Mouse (Mus musculus): ENCODE results near the gene Fryl. TPM values are rescaled to one million over a fixed set of nuclear protein-coding genes. Genes with fewer than 3 reads are reported as not detected.

Gene Fryl
- polyA plus RNA-seq, 1 experiment from 2014 or later: 45.5 TPM

DNA sequence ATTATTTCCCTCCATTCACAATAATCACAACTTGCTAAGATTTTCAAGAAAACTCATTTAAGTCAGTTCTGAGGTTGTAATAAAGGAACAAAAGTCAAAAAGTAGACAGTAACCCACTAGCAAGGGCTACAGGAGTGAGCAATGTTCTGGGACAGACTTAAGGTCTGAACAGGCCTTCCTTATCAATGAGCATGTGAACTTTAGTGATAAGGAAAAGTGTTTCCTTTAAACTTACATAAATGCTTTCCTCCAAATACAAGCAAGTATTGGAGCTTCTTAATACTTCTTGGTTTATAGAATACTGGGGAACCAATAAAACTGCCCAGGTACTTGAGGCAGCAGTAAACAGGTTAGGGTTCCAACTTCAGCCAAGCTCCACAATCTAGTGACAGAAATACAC is 3.7 kb downstream of the Fryl start:
- no peak for ATAC-seq (ENCODE audit: low FRiP score)
- no peak overlapping the region for H3K4me2 ChIP-seq
- H3K27me3 ChIP-seq: no peaks in the 10 kb centered on the region
- H3K27ac ChIP-seq: no peak overlapping the region
- H3K4me1 ChIP-seq (replicated peaks): peaks cover 36% of the 10 kb centered on the region
- H3K4me3 ChIP-seq: no peak overlapping the region
- H3K36me3 ChIP-seq: no peaks in the 10 kb centered on the region
- H3K9me3 ChIP-seq: no peaks in the 10 kb centered on the region
- no peak overlapping the region for H3K9ac ChIP-seq

DNA sequence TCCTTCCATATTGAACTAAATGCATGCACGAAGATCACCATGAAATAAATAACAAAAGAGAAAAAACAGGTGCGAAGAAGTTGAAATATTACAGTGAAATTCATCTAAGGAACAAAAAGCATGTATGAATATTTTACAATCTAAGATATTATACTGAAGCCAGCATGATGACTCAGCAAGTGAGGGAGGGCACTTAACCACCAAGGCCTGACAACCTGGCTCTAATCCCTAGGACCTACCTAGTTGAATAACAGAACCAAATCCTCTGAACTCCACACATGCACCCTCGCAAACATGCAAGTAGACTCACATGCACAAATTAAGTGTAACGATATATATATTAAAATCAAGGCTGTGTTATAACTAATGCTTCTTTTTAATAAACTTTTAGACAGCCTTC is 7.1 kb downstream of the Fryl start:
- Histone ChIP-seq H3K27me3 (no peaks in the 10 kb centered on the region), H3K9me3 (no peaks in the 10 kb centered on the region), H3K36me3 (no peaks in the 10 kb centered on the region), H3K4me3 (no peak overlapping the region), H3K4me2 (no peak overlapping the region), H3K4me1 (replicated peaks) (peaks cover 38% of the 10 kb centered on the region), H3K27ac (no peak overlapping the region), H3K9ac (no peak overlapping the region)
- WGBS: 95% methylated on average over 4 of the region's 4 CpGs
- no peak for ATAC-seq (ENCODE audit: low FRiP score)

DNA sequence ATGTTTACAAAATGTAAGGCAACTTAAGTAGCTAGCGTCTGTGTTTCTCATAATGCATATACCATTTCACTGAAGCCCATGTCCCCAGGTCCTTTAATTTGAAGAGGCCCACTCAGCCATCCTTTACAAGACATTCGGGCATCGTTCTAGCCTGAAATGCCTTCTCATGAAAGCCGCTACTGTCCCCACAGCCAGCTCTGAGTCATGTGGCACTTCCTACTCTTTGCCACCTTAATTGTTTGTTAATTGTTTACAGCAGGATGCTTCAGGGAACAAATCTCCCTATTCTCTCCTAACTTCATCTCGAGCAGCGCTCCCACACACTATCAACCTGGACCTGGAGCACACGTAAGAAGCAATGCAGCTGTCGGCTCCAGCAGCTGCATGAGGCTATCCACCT is 8.2 kb downstream of the Fryl start:
- no peak overlapping the region for H3K4me3 ChIP-seq
- no peak overlapping the region for H3K27ac ChIP-seq
- no peaks in the 10 kb centered on the region for H3K27me3 ChIP-seq
- H3K4me1 ChIP-seq (replicated peaks): peaks cover 35% of the 10 kb centered on the region
- no peak overlapping the region for H3K4me2 ChIP-seq
- no peaks in the 10 kb centered on the region for H3K9me3 ChIP-seq
- no peak for ATAC-seq (ENCODE audit: low FRiP score)
- no peak overlapping the region for H3K9ac ChIP-seq
- 78% methylated on average over 8 of the region's 8 CpGs for WGBS
- no peaks in the 10 kb centered on the region for H3K36me3 ChIP-seq

DNA sequence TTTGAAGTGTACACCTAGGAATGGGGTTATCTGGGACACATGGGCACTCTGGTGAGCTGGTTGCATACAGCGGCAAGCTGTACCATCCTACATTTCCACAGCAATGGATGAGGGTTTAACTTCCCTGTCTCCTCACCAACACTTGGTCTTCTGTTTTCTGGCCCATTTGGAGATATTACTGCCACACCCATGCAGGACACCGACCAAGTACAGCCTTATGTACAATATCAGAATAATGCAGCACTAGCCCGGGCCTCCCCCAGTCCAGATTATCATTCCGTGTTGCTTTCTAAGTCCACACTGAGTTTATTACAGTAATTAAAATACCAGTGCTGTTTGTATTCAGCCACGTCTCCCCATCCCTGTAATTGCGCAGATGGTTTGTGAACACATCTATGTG is 10.0 kb downstream of the Fryl start:
- Histone ChIP-seq H3K4me1 (replicated peaks) (peaks cover 49% of the 10 kb centered on the region), H3K36me3 (no peaks in the 10 kb centered on the region), H3K9me3 (no peaks in the 10 kb centered on the region), H3K27ac (no peak overlapping the region), H3K4me2 (no peak overlapping the region), H3K27me3 (no peaks in the 10 kb centered on the region), H3K4me3 (no peak overlapping the region), H3K9ac (no peak overlapping the region)
- 90% methylated on average over 6 of the region's 6 CpGs for WGBS
- no peak for ATAC-seq (ENCODE audit: low FRiP score)

DNA sequence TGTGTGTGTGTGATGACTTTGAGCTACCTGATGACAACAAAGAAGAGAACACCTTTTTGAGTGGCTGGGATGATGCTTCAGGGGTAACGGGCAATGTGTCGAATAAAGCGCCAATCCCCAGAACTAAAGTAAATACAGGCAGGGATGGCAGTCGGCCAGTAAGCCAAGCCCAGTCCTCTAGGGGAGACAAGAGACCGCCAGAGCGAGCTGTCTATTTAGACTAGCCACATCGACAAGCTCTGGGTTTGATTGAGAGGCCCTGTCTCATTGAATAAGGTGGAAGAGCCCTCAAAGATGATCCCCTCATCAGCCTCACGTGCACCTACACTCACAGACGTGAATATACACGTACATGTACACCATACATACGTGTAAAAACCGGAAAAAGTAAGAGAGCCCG is 12.0 kb downstream of the Fryl start:
- Histone ChIP-seq H3K27me3 (no peaks in the 10 kb centered on the region), H3K9ac (no peak overlapping the region), H3K4me2 (no peak overlapping the region), H3K4me1 (replicated peaks) (peaks cover 49% of the 10 kb centered on the region), H3K27ac (no peak overlapping the region), H3K36me3 (no peaks in the 10 kb centered on the region), H3K4me3 (no peak overlapping the region), H3K9me3 (no peaks in the 10 kb centered on the region)
- 66% methylated on average over 13 of the region's 13 CpGs for WGBS
- ATAC-seq (ENCODE audit: low FRiP score): no peak

DNA sequence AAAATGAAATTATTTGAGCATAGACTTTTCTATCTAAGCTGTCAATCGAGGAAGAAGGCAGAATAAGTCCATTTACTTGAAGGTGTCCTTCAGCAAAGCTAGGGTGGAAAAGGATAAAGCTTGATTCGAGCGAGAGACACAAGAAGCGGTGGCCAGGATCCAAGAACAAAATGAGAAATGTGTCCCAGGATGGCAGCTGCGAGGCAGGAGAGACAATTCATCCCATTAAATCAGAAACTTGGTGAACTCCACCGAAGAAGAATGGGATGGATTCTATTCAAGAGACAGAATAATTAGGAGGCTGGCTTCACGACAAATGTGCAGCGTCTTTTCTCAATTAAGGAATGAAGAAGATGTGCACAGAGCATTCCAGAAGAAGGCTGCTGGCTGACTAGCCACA is 14.5 kb downstream of the Fryl start:
- no peaks in the 10 kb centered on the region for H3K9me3 ChIP-seq
- 51% methylated on average over 8 of the region's 8 CpGs for WGBS
- H3K27me3 ChIP-seq: no peaks in the 10 kb centered on the region
- H3K36me3 ChIP-seq: no peaks in the 10 kb centered on the region
- no peak overlapping the region for H3K9ac ChIP-seq
- peaks cover 39% of the 10 kb centered on the region for H3K4me1 ChIP-seq (replicated peaks)
- no peak overlapping the region for H3K4me2 ChIP-seq
- no peak overlapping the region for H3K4me3 ChIP-seq
- ATAC-seq (ENCODE audit: low FRiP score): no peak
- no peak overlapping the region for H3K27ac ChIP-seq

DNA sequence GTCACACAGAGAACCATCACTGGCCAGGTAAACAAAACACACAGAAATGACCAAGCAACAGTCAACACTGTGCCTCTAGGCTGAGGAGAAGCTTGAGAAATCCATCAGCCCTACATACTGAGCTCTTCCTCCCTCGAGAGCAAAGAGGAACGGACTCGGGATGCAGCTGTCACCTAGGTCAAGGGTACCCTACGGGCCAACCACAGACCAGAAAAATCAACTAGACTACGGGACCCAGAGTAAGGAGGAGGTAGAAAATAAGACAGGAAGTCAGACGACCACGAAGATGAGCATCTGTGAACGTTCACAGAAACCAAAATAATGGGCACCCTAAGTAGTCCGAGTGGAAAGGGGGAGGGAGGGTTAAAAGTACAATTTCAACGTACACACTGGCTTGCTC is 15.1 kb downstream of the Fryl start:
- 75% methylated on average over 10 of the region's 10 CpGs for WGBS
- H3K9me3 ChIP-seq: no peaks in the 10 kb centered on the region
- no peaks in the 10 kb centered on the region for H3K36me3 ChIP-seq
- H3K4me1 ChIP-seq (replicated peaks): peaks cover 45% of the 10 kb centered on the region
- no peaks in the 10 kb centered on the region for H3K27me3 ChIP-seq
- no peak overlapping the region for H3K9ac ChIP-seq
- H3K4me2 ChIP-seq: no peak overlapping the region
- no peak for ATAC-seq (ENCODE audit: low FRiP score)
- no peak overlapping the region for H3K4me3 ChIP-seq
- no peak overlapping the region for H3K27ac ChIP-seq

DNA sequence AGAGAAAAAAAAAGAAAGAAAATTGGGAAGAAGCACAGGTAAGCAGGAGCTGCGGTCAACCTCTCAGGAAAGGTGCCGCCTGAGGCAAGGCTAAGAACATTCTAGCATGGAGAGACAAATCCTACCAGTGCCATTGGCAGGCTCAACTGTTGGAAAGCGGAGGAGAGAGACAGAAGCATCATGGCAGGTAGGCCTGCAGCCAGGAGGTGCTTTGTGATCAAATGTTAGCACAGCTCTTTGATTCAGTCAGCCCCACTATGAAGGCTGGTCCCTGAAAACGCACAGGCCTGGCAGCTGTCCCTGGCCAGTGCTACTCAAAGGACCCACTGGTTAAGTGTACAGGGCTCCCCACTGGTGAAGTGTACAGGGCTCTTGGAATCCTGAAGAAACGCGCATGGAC is 16.0 kb downstream of the Fryl start:
- Histone ChIP-seq H3K27me3 (no peaks in the 10 kb centered on the region), H3K27ac (no peak overlapping the region; the same call in 1 of the 2 replicates), H3K4me1 (replicated peaks) (peaks cover 46% of the 10 kb centered on the region), H3K4me2 (no peak overlapping the region), H3K4me3 (no peak overlapping the region), H3K36me3 (no peaks in the 10 kb centered on the region), H3K9ac (no peak overlapping the region), H3K9me3 (no peaks in the 10 kb centered on the region)
- 93% methylated on average over 6 of the region's 6 CpGs for WGBS
- no peak for ATAC-seq (ENCODE audit: low FRiP score)

DNA sequence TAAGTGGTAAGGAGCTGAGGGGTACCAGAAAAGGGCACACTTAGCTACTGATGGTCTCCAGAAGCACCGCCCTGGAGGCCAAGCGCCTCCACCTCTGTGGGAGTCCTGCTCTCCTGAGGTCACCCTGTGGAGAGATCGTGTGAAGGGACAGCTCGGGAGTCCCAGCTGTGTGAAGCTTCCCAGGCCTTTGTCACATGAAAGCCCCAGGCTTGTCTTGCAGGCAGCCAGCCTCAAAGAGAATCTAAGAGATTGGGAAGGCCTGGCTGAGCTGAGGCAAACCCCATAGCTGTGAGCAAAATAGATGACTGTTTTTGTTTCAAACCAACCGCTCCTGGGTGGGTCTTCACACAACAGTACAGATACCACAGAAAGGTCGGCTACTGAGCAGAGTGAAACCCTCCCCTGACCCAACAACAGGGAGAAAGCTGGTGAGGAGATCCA is 19.5 kb downstream of the Fryl start:
- H3K27ac ChIP-seq: peak overlapping the region; percentile 46; the same call in 1 of the 2 replicates
- no peak overlapping the region for H3K4me3 ChIP-seq
- H3K27me3 ChIP-seq: no peaks in the 10 kb centered on the region
- 15% methylated on average over 6 of the region's 6 CpGs for WGBS
- H3K4me2 ChIP-seq: no peak overlapping the region
- 0 out of 2 replicates have a peak, but pooled peaks have one; percentile 23 for ATAC-seq (ENCODE audit: low FRiP score)
- no peak overlapping the region for H3K9ac ChIP-seq
- no peaks in the 10 kb centered on the region for H3K36me3 ChIP-seq
- H3K4me1 ChIP-seq (replicated peaks): peaks cover 50% of the 10 kb centered on the region
- no peaks in the 10 kb centered on the region for H3K9me3 ChIP-seq

DNA sequence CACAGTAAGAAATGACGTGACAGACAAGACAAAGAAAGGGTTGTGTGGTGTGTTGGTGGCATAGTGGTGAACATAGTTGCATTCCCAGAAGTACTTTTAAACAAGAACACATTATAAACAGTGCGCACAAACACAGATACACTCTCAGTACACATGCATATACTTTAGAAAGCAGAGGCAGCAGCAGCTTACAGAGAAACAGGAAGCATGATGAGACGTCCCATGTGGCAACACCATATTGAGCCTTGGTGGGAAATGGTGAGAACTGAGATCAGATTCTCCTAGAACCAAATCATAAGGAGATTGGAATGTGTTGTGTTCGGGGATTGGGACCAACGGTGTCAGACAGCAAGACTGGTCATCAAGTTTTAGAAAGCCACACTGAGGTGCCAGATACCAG is 21.2 kb downstream of the Fryl start:
- Histone ChIP-seq H3K4me2 (no peak overlapping the region), H3K4me3 (no peak overlapping the region), H3K4me1 (replicated peaks) (peaks cover 54% of the 10 kb centered on the region), H3K36me3 (no peaks in the 10 kb centered on the region), H3K9me3 (no peaks in the 10 kb centered on the region), H3K9ac (no peak overlapping the region), H3K27ac (no peak overlapping the region), H3K27me3 (no peaks in the 10 kb centered on the region)
- ATAC-seq (ENCODE audit: low FRiP score): no peak
- WGBS: 82% methylated on average over 5 of the region's 5 CpGs

DNA sequence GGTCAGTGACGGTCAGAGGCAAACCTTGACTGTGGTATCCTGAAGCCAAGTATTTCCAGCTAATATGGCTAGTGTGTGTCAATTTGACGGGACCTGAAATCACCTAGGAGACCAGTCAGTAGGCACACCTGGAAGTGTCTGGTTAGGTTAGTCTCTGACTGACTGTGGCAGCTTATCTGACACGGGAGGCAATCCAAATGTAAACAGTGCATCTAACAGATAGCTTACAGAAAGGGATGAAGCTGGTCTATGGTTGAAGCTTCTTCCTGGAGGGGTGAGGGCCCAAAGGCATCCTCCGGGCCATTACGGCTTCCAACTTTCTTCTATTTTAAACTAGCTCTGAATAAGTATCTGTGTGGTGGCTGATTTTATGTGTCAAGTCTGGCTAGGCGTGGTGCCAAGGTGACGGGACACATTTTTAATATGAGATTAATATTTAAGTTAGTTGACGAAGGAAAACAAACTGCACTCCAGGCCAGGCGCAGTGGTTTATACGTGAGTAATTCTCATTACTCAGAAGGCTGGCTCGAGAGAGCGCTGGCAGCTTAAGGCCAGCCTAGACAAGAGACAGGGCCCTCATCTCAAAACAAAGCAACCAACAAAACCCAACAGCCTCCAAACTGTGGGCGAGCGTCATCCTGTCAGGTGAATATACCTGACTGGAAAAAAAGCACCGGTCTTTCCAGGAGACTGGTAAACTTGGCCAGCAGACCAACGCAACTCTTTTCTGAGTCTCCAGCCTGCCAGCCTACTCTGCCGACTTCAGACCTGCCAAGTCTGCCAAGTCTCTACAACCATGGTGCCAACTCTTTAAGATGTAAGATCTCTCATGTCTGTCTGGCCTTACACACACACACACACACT is 23.2 kb downstream of the Fryl start:
- H3K4me3 ChIP-seq: no peak overlapping the region
- H3K4me1 ChIP-seq (replicated peaks): peaks cover 65% of the 10 kb centered on the region
- H3K36me3 ChIP-seq: no peaks in the 10 kb centered on the region
- no peak overlapping the region for H3K9ac ChIP-seq
- no peaks in the 10 kb centered on the region for H3K27me3 ChIP-seq
- no peak for ATAC-seq (ENCODE audit: low FRiP score)
- WGBS: 85% methylated on average over 17 of the region's 17 CpGs
- no peak overlapping the region for H3K27ac ChIP-seq
- H3K4me2 ChIP-seq: no peak overlapping the region
- H3K9me3 ChIP-seq: no peaks in the 10 kb centered on the region

DNA sequence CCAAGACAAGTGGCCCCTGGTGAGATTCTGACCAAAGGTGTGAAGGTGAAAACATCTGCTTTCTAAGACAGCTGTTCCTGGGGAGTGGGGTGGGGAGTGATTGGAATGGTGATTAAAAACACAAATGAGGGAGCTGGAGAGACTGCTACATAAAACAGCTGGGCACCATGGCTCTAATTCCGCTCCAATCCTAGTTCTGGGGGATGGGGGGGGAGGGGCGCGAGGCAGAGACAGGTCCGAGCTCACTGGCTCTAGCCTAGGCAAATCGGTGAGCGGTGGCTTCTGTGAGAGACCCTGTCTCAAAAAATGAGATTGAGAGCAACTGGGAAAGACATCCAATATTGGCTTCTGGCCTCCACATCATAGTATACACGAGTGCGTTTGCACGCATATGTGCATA is 24.2 kb downstream of the Fryl start:
- WGBS: 28% methylated on average over 9 of the region's 9 CpGs
- no peak overlapping the region for H3K9ac ChIP-seq
- H3K4me2 ChIP-seq: 0 out of 2 replicates have a peak overlapping the region, but pooled peaks have one; percentile 1

DNA sequence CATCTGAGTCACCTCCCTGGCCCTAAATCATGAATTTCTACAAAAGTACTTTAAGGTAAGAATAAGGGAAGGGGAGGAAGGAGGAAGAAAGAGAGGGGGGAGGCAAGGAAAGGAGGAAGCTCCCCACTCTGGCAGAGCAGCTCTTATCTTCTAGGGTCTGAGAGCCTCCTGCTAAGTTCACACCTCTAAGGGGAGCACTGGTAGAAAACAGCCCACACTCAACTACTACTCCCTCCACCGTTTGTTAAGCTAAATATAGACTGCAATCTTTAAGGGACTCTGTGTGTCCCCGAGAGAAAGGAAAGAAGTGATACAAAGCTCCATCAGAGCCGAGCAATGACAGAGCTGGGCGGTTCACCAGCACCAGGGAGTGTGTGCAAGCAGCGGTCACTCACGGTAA is 24.6 kb downstream of the Fryl start:
- 6% methylated on average over 6 of the region's 6 CpGs for WGBS

More for the DNA sequence above, 24.2 kb downstream of the Fryl start:
- no peak overlapping the region for H3K4me3 ChIP-seq
- no peaks in the 10 kb centered on the region for H3K36me3 ChIP-seq
- no peaks in the 10 kb centered on the region for H3K27me3 ChIP-seq
- no peaks in the 10 kb centered on the region for H3K9me3 ChIP-seq
- H3K4me1 ChIP-seq (replicated peaks): peaks cover 74% of the 10 kb centered on the region
- ATAC-seq (ENCODE audit: low FRiP score): no peak
- peak overlapping the region; percentile 35 for H3K27ac ChIP-seq

More for the DNA sequence above, 24.6 kb downstream of the Fryl start:
- ATAC-seq (ENCODE audit: low FRiP score): no peak
- H3K36me3 ChIP-seq: no peaks in the 10 kb centered on the region
- 0 out of 2 replicates have a peak overlapping the region, but pooled peaks have one; percentile 1 for H3K4me2 ChIP-seq
- H3K4me3 ChIP-seq: no peak overlapping the region
- H3K9me3 ChIP-seq: no peaks in the 10 kb centered on the region
- H3K27ac ChIP-seq: peak overlapping the region; percentile 35
- H3K4me1 ChIP-seq (replicated peaks): peaks cover 70% of the 10 kb centered on the region
- no peaks in the 10 kb centered on the region for H3K27me3 ChIP-seq
- H3K9ac ChIP-seq: no peak overlapping the region

Measured in hindbrain, embryonic 13.5 days (tissue).